Mouse (Mus musculus): ENCODE data around the gene Dnm3. TPM values are rescaled to one million over a fixed set of nuclear protein-coding genes. Genes with fewer than 3 reads are reported as not detected.

Dnm3 gene
- total RNA-seq, 2 experiments from 2014 or later, result 107 to 110 TPM

DNA sequence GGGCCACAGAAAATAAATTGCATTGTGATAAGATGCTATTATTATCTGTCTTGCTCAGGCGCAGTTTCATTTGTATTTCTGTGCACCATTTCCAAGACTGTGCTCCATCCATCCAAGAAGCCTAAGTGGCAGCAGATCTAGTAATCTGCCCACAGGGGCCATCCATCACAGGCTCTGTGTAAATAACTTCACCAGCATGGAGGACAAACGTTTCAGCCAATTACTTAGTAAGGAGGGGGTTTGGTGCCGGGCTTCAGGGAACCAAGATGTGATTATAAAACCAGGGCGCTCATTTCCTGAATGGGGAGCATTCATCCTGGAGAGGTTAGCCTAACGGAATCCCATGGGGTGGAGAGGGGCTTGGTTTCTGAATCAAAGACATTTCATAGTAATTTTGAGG, 222.9 kb downstream of the Dnm3 start:
- intact Hi-C loops (cut with DNase I), result no loop called here
- no peak for DNase-seq

DNA sequence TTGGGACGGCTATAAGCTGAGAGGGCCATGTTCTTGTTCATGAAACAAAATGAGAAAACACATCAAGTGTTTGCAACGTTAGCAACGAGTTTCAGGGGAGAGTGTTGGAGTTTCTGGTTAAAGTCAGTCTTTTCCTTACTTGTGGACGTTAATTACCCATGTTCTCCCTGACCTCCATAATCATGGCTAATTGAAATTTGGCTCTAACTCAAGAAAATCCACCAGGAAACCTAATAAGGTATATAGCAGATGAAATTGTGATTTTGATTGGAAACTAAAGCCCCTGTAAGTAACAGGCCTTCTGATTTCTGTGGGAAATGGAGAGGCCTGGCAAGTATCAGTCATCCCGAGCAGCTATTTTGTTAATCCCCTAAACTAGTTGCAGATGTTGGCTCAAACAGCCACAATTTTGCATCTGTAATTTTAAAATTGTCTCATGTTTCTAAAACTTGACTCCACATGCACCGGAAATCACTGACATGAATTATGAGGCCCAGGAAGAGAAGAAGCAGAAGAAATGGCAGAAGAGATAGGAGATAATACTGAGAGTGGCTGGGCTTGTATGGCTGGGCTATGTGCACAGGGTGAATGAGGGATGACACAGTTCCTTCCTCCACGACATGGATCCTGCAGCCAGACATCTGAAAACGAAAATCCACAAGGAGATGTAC, 223.7 kb downstream of the Dnm3 start:
- DNase-seq, result no peak
- intact Hi-C loops (cut with DNase I), result no loop called here

DNA sequence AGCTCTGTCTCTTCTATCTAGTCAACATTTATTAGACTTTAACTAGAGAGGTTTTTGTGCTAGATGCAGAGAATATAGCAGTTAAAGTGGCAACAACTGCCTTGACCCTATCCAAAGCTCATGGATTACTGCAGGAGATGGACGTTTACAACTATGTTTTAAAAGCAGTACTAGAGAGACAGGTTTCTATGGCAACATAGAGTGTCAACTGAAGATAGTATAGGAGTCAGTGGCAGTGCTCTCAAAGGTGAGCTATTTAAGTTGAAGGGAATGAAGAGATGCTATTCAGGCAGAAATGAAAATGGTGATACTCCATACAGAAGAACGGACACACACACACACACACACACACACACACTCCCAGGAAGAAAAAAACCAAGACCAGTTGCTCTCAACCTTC, 225.0 kb downstream of the Dnm3 start:
- DNase-seq, result no peak
- intact Hi-C loops (cut with DNase I), result no loop called here

DNA sequence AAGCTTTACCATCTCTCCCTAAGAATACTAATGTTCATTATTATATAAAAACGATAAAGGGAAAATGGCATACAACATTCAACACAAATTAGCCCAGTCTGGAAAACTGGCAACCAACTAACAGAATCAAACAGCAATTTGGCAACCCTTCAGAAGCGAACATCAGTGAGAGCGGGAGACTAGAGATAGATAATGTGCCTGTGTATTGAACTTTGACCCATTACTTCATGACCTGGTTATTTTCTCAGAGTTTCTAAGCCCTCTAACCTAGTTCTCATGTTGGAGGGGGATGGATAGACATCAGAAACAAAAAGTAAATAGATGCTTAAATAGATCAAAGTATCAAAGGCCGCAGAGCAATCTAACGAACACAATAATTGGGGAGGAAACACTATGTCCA, 230.6 kb downstream of the Dnm3 start:
- intact Hi-C loops (cut with DNase I), result no loop called here
- no peak for DNase-seq

DNA sequence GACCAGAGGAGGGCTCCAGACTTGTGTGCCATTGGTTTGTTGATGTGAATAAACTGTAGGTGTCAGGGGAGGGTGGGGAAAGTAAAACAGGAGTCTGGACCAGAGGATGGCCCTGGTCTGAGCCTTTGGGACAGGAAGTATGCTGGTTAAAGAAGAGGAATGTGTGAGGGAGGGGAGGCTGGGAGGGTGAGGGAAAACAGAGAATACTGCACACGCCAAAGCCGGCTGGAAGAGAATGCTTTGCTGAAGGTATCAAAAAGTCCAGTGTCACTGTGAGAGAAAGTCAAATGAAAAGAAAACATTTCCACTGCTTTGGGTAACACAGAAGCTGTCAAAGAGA, 234.2 kb downstream of the Dnm3 start:
- DNase-seq, result no peak
- intact Hi-C loops (cut with DNase I), result no loop called here

DNA sequence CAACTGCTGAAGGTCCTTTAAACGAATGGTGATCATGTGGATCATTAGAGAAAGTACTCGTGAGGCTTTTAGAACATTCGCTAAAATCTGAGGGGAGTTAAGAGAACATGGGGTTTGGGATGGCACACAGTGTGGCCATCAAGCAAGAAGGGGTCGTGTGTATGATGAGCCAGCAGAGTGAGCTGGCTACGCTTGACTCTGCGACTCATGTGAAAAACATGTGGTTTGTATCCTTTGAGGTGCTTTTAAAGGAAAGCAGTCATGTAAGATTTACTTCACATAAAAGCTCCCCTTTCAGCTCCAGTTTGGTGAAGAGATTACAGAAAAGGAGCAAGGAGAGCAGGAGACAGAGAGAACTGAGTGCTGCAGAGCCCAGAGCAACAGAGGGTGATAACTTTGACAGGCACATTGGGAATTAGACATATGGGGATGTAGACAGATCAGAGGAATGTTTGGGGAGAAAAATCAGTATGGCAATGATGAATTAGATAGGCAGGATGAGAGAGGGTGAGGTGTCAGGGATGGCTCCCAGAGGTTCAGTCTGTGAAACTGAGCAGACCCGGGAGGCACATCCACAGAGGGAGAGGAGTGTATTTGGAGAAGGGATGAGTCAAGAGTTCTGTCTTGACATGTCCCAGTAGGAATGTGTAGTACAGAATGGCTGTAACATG, 234.7 kb downstream of the Dnm3 start:
- intact Hi-C loops (cut with DNase I), result no loop called here
- DNase-seq, result no peak

DNA sequence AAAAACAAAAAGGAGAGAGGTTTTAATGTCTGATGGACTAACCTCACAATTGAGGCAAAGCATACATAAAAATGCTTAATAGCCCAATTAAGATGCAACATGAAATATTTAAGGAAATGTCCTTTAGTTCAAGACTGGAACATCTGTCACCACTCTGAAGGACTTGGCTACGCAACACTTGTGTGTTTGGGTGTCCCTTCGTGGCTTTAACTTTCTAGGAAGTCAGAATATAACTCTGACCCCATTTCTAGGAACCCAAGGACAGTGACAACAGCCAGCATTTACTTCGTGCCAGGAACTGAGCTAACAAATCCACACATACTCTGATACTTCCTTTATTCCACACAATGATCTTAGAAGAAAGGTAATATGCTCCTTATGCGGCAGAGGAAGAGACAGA, 237.1 kb downstream of the Dnm3 start:
- no peak for DNase-seq
- intact Hi-C loops (cut with DNase I), result no loop called here

DNA sequence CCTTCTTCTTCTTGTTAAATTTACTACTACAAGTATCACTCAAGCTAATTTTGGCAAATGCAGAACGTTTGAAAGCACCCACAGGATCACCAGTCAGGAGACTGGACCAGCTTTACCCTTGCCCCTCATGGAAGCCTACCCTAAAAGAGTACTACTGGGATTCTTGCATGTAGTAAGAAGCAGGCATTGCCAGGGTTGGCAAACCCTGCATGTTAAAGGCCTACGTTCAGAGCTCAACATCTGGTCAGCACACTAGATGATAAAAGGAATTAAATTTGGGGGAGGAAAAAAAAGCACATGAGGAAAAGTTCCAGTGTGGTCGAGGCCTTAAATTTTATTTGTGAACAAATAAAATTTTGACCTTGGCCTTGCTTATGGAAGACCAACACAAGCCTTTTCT, 239.2 kb downstream of the Dnm3 start:
- intact Hi-C loops (cut with DNase I), result no loop called here
- DNase-seq, result no peak

DNA sequence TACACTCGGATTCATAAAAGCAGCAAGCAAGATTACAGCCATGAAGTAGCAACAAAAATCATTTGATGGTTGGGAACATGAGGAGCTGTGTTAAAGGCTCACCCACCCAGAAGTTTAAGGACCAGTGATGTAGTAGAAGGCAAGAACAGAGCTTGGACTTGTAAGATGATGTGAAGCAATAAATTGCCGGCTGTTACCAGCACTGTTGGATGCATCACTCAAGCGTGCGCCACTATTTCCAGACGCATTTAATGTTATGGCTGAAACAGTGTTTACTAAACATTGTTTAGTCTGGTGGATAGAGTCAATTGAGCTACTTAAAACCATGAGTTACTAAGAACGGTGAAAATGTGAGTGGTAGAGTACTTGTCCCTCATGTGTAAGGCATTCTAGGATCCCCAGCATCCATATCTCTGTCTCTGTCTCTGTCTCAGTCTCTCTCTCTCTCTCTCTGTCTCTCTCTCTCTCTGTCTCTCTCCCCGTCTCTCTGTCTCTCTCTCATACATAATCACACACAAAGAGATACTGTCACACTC, 241.1 kb downstream of the Dnm3 start:
- intact Hi-C loops (cut with DNase I), result no loop called here
- DNase-seq, result no peak

DNA sequence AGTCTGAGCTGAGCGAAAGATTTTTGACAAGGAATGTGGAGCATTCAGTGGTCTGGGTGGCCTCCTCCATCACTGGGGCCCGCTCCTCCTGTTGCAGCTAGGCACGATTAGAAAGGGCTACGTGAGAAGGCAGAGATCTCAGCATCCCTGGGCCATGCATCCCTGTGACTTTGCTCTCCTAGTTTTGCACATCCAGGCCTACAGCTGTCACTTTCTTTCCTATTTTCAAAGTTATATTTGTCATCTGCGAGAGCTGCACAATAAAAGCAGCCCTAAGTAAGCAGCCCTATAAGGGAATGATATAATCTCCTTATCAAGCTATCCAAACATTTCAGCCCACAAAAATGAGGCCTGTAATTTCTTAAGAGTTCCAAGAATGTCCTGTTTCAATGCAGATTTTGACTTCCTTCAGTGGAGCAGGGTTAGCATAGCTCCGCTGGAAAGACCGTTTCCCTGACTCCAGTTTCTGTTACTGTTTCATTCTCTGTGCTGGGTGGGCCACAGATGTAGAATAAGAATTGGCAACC, 252.2 kb downstream of the Dnm3 start:
- intact Hi-C loops (cut with DNase I), result no loop called here
- DNase-seq, result no peak

DNA sequence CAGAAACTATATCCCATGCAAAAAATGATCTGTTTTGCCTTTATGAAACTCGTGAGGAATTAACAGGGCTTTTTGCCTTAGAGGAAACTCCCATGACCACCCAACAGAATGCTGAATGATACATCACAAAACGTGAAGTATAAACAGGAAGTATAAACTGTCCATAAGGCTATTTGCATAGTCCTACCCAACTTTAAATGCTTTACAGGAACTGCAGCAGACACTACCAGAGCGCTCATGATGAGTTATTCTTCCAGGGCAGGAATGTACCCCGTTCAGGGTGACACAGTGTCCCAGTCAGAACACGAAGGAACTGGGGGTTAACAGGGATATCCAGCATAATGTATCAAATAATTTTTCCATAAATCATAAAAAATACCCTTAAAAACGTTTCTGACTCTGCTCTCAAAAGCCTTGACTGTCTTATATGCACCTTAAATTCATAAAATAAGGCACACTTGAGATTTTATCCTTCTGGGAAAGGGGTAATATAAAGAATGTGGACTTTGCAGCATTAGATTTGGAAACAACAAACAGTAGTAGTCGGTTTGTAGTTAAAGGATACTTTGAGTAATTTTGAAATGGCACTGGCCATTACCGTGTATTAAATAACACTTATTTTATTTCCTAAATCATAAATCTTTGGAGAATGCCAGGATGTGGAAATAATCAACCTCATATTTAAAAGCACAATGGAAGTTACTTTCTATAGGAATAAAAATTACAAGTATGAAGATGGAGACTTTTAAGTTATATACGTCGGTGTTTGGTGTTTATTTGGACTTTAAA, 252.8 kb downstream of the Dnm3 start:
- intact Hi-C loops (cut with DNase I), result no loop called here
- DNase-seq, result no peak

DNA sequence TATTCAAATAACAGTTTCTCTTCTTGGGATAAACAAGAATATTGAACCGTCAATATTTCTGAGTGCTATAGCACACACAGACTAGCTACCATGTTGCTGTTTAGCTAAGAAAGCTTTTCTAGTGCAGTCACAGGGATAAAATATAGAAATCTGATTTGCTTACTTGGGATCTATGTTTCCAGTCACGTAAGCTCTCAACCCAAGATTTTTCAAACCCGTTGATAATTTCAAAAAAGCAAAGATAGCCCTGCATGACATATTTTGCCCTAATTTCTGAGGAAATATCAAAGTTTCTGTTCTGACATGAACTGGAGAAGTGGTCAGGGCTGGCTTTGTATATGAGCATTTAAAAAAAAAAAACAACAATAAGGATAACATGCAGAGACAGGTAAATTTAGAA, 253.8 kb downstream of the Dnm3 start:
- intact Hi-C loops (cut with DNase I), result no loop called here
- no peak for DNase-seq

DNA sequence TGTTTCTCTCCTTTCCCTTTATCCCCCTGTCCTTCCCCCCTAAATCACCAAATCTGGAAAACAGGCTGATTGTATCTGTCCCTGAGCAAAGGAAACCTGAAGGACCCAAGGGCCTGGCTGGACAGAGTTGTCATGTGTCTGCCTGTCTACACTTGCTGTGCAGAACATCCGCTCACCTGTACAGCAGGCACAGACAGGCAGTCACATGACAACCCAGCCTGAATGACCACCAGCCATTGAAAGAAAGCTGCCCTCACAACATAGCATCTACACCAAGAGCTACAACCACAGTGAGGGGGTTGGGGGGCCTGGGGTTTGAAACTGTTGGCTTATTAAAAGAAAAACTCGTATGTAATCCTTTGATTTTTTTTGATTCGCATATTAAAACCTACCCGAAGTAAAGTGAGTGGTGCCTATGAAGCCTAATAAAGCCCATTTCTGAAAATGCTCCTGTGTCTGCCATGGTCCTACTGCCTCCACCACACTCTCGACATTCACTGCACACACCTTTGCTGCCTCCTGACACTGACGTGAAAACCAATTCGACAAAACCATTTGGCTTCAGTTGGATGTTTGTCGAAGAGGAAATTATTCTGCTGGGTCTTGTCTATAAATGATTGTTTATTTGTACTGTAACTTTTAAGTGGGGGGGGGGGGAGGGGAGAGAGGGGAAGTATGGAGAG, 254.4 kb downstream of the Dnm3 start:
- no peak for DNase-seq
- intact Hi-C loops (cut with DNase I), result no loop called here

DNA sequence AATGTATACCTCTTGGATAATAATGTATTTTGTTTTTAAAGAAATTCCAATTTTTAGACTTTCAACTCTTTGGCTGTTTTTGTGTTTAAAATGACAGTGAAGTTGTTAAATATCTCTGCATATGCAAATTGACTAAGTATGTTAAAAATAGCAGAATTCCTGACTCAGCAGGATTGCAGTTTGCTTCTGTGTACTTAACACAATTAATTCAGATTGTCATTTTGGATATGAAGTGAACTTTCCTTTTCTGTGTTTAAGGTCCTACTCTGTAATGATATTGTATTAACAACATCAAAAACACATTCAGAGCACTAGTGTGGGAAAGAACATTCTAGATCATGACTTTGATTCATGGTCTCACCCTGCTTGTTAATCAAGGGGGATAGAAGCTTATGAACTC, 255.5 kb downstream of the Dnm3 start:
- DNase-seq, result no peak
- intact Hi-C loops (cut with DNase I), result no loop called here

DNA sequence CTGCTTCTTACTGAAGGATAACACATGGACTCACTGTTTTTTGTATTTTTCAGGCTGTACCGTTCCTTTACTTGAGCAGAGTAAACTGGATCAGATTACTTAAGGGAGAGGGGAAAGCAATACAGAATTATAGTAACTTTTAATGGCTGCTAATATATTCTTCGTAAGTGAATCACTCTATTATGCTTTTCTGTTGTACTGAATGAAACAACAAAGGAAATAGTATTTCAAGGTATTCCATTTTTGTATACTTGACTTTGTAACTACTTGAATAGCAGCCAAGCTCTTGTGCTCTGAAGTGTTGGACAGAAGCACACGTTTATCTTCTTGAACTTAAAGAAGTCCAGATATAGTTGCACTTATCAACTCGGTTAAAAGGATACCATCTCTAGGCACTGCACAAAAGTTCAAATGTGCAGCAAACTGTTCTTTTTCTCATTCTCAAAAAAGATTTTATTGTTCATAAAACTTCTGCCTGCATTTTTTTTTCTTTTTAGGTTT, 256.0 kb downstream of the Dnm3 start:
- DNase-seq, result no peak
- intact Hi-C loops (cut with DNase I), result no loop called here

DNA sequence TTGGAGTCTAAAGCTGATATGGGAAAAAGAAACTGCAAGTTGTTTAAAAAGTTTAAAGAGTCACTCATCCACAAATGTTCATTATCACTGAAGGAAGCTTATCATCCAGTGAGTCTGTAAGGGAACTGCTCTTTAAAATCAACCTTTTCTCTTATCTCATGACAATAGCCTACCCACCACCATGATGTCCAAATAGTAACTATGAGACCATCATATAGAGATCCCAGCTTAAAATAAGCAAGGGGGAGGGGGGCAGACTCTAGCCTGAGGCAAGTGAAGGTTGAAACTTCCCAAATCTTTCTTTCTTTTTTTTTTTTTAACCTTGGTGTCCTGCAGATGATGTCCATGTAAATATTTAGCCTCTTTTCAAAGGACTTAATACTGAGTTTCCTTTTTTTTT, 256.9 kb downstream of the Dnm3 start:
- intact Hi-C loops (cut with DNase I), result no loop called here
- no peak for DNase-seq

DNA sequence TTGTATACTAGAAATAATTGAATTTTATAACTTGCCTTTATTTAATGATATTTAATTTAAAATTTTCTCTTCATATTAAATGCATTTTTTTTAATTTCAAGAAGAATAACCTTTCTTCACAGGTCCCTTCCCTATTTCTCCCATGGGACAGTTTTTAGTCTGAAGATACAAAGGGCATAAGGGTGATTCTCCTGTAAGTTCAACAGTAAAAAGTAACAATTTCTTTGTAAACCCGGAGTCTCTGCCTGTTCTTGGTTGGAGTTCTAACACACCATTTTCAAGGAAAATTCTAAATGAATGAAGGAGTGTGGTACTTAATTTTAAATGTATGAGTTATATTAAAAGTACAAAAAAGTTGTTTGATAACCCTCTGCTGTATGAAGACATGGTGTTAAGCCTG, 258.1 kb downstream of the Dnm3 start:
- DNase-seq, result no peak
- intact Hi-C loops (cut with DNase I), result no loop called here

DNA sequence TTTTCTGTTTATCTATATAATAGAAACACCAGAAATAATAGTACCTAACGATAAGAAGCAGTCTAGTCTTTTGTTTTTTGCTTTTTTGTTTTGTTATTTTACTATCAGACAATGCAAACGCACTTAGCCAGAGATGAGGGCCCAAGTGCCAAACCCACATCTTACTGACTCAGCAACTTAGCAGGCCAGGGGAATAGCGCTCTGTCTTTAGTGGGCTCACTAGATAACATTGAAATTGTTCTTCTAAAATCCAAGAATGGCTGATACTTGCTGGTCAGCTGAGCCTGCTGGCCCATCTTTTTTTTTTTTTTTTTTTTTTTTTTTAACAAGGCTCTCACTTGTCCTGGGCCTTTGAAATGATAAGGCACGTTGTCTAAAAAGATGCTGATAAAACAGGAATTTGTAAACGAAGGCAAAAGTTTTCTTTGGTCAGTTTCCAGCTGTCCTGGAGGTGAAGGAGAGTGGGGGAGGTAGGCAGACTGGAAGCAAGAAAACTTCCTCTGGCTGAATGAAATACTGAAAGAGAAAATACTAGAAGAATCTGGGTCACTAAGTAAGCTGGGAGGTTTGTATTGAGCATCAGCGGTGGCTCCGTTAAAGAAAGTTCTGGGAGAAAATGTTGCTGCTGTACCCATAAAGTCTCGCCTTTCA, 259.2 kb downstream of the Dnm3 start:
- intact Hi-C loops (cut with DNase I), result no loop called here
- no peak for DNase-seq

DNA sequence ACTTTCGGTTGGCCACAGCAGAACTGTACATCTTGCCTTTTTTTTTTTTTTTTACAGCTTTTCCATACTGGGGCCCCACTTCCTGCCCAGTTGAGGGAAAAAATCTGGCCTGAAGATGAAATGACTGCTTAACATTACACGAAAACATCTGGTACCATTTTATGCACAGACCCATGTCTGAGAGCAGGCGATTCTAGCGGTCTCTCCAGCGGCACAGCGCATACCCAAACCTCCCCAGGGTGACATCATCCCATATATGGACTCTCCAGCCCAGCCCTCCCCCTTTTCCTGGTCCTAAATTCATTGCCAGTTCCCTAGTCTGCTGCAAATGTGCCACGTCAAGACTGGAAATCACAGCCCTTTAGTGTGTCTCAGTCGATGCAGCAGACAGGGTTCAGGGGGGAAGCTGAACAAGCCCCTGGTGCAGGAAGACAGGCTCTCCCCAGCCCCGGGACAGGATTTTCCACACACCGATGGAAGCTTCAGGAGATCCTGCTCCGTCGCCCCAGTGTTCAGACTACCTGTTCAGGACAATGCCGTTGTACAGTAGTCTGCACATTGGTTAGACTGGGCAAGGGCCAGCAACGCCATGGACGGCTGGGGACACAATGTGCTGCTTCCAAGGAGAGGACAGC, 260.4 kb downstream of the Dnm3 start:
- DNase-seq, result no peak
- intact Hi-C loops (cut with DNase I), result no loop called here

DNA sequence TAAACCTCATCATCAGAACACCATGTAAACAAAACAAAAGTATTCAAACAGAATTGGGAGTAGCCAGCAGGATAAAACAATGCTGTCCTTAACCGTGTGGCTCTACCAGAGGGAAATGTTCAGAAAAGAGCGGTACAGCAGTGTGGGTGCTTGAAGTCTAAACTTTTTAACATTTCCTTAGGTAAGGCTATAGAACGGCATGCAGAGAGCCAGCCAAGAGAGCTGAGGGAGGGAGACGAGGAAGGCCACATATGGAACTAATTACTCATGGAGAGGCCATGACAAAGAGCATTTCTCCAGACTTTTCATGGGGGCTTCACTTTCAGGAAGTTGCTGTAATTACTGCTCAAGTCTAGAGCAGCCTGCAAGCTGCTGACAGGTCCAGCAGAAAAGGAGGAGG, 261.2 kb downstream of the Dnm3 start:
- intact Hi-C loops (cut with DNase I), result no loop called here
- no peak for DNase-seq
